Mouse (Mus musculus): ENCODE measurements at regions not wholly inside any gene's neighbourhood (a gene's known extent, or its start where the extent isn't known, plus 50 kb on each side); places are given as distances from the start of the nearest gene placed in this dataset.

- H3K4me1 ChIP-seq (replicated peaks; ENCODE audit: insufficient read depth, low read length): no peaks in the 10 kb centered on the region
- 92% methylated on average over 6 of the region's 6 CpGs for WGBS
- no peak overlapping the region for H3K9ac ChIP-seq (ENCODE audit: low read depth, low read length)
- H3K36me3 ChIP-seq (ENCODE audit: insufficient read depth, low read length): no peaks in the 10 kb centered on the region
- H3K27me3 ChIP-seq (ENCODE audit: insufficient read depth, low read length): no peaks in the 10 kb centered on the region
- H3K4me2 ChIP-seq (ENCODE audit: low read length): no peak overlapping the region
- H3K4me3 ChIP-seq (replicated peaks; ENCODE audit: low read depth, low read length): no peak overlapping the region
- no peak for TF ChIP-seq CTCF (IDR thresholded peaks at IDR 0.05; ENCODE audit: low read depth)
- no peak overlapping the region for H3K27ac ChIP-seq
- H3K9me3 ChIP-seq (replicated peaks; ENCODE audit: low read length): no peaks in the 10 kb centered on the region
- DNase-seq (ENCODE audit: low spot score): no peak
- no peak for ATAC-seq (replicated peaks; ENCODE audit: low FRiP score, low read depth)
These were observed 183.4 kb upstream of the Pgrmc2 start for GRCm38 (mm10) chr3:41266216-41266615.

GRCm38 (mm10) chr3:41265399-41265798 lies 182.6 kb upstream of the Pgrmc2 start:
- no peaks in the 10 kb centered on the region for H3K27me3 ChIP-seq (ENCODE audit: insufficient read depth, low read length)
- no peak overlapping the region for H3K27ac ChIP-seq
- no peak overlapping the region for H3K9ac ChIP-seq (ENCODE audit: low read depth, low read length)
- WGBS: 83% methylated on average over 3 of the region's 3 CpGs
- no peak for TF ChIP-seq CTCF (IDR thresholded peaks at IDR 0.05; ENCODE audit: low read depth)
- no peaks in the 10 kb centered on the region for H3K36me3 ChIP-seq (ENCODE audit: insufficient read depth, low read length)
- no peaks in the 10 kb centered on the region for H3K4me1 ChIP-seq (replicated peaks; ENCODE audit: insufficient read depth, low read length)
- no peak overlapping the region for H3K4me2 ChIP-seq (ENCODE audit: low read length)
- H3K4me3 ChIP-seq (replicated peaks; ENCODE audit: low read depth, low read length): no peak overlapping the region
- no peak for DNase-seq (ENCODE audit: low spot score)
- ATAC-seq (replicated peaks; ENCODE audit: low FRiP score, low read depth): no peak
- H3K9me3 ChIP-seq (replicated peaks; ENCODE audit: low read length): no peaks in the 10 kb centered on the region

GRCm38 (mm10) chr3:41258291-41258690 lies 175.4 kb upstream of the Pgrmc2 start:
- Histone ChIP-seq H3K27ac (no peak overlapping the region), H3K9ac (ENCODE audit: low read depth, low read length) (no peak overlapping the region)

GRCm38 (mm10) chr3:41244960-41245359 lies 162.1 kb upstream of the Pgrmc2 start:
- DNase-seq (ENCODE audit: low spot score): no peak
- Histone ChIP-seq H3K27me3 (ENCODE audit: insufficient read depth, low read length) (no peaks in the 10 kb centered on the region), H3K9me3 (replicated peaks; ENCODE audit: low read length) (no peaks in the 10 kb centered on the region), H3K4me2 (ENCODE audit: low read length) (no peak overlapping the region), H3K4me1 (replicated peaks; ENCODE audit: insufficient read depth, low read length) (no peaks in the 10 kb centered on the region), H3K36me3 (ENCODE audit: insufficient read depth, low read length) (no peaks in the 10 kb centered on the region), H3K4me3 (replicated peaks; ENCODE audit: low read depth, low read length) (no peak overlapping the region), H3K27ac (no peak overlapping the region), H3K9ac (ENCODE audit: low read depth, low read length) (no peak overlapping the region)
- no peak for ATAC-seq (replicated peaks; ENCODE audit: low FRiP score, low read depth)
- no peak for TF ChIP-seq CTCF (IDR thresholded peaks at IDR 0.05; ENCODE audit: low read depth)
- 50% methylated on average over 2 of the region's 2 CpGs for WGBS

More at GRCm38 (mm10) chr3:41258291-41258690, 175.4 kb upstream of the Pgrmc2 start:
- DNase-seq (ENCODE audit: low spot score) (peak; percentile 31), ATAC-seq (replicated peaks; ENCODE audit: low FRiP score, low read depth) (no peak)
- Histone ChIP-seq H3K9me3 (replicated peaks; ENCODE audit: low read length) (no peaks in the 10 kb centered on the region), H3K4me1 (replicated peaks; ENCODE audit: insufficient read depth, low read length) (no peaks in the 10 kb centered on the region), H3K4me2 (ENCODE audit: low read length) (no peak overlapping the region), H3K27me3 (ENCODE audit: insufficient read depth, low read length) (no peaks in the 10 kb centered on the region), H3K36me3 (ENCODE audit: insufficient read depth, low read length) (no peaks in the 10 kb centered on the region), H3K4me3 (replicated peaks; ENCODE audit: low read depth, low read length) (no peak overlapping the region)
- TF ChIP-seq CTCF (IDR thresholded peaks at IDR 0.05; ENCODE audit: low read depth): no peak
- 41% methylated on average over 6 of the region's 6 CpGs for WGBS

GRCm38 (mm10) chr3:41241856-41242552 lies 159.2 kb upstream of the Pgrmc2 start:
- H3K9me3 ChIP-seq (replicated peaks; ENCODE audit: low read length): no peaks in the 10 kb centered on the region
- no peaks in the 10 kb centered on the region for H3K4me1 ChIP-seq (replicated peaks; ENCODE audit: insufficient read depth, low read length)
- ATAC-seq (replicated peaks; ENCODE audit: low FRiP score, low read depth) (no peak), DNase-seq (ENCODE audit: low spot score) (no peak)
- WGBS: 60% methylated on average over 8 of the region's 8 CpGs
- no peak overlapping the region for H3K4me3 ChIP-seq (replicated peaks; ENCODE audit: low read depth, low read length)
- no peak overlapping the region for H3K27ac ChIP-seq
- no peak overlapping the region for H3K4me2 ChIP-seq (ENCODE audit: low read length)
- no peaks in the 10 kb centered on the region for H3K27me3 ChIP-seq (ENCODE audit: insufficient read depth, low read length)
- no peaks in the 10 kb centered on the region for H3K36me3 ChIP-seq (ENCODE audit: insufficient read depth, low read length)
- no peak for TF ChIP-seq CTCF (IDR thresholded peaks at IDR 0.05; ENCODE audit: low read depth)
- H3K9ac ChIP-seq (ENCODE audit: low read depth, low read length): no peak overlapping the region

- no peak overlapping the region for H3K4me3 ChIP-seq (replicated peaks; ENCODE audit: low read depth, low read length)
- no peak overlapping the region for H3K4me2 ChIP-seq (ENCODE audit: low read length)
- no peaks in the 10 kb centered on the region for H3K27me3 ChIP-seq (ENCODE audit: insufficient read depth, low read length)
- H3K4me1 ChIP-seq (replicated peaks; ENCODE audit: insufficient read depth, low read length): no peaks in the 10 kb centered on the region; the same call in 1 of the 2 replicates
- no peak overlapping the region for H3K9ac ChIP-seq (ENCODE audit: low read depth, low read length)
- no peak for TF ChIP-seq CTCF (IDR thresholded peaks at IDR 0.05; ENCODE audit: low read depth)
- DNase-seq (ENCODE audit: low spot score) (no peak), ATAC-seq (replicated peaks; ENCODE audit: low FRiP score, low read depth) (no peak)
- 58% methylated on average over 13 of the region's 13 CpGs for WGBS
- no peak overlapping the region for H3K27ac ChIP-seq
- H3K9me3 ChIP-seq (replicated peaks; ENCODE audit: low read length): no peaks in the 10 kb centered on the region
- H3K36me3 ChIP-seq (ENCODE audit: insufficient read depth, low read length): no peaks in the 10 kb centered on the region
These were observed 157.0 kb upstream of the Pgrmc2 start for GRCm38 (mm10) chr3:41239801-41240200.

- no peak overlapping the region for H3K9ac ChIP-seq (ENCODE audit: low read depth, low read length)
- no peaks in the 10 kb centered on the region; the same call in 1 of the 2 replicates for H3K4me1 ChIP-seq (replicated peaks; ENCODE audit: insufficient read depth, low read length)
- DNase-seq (ENCODE audit: low spot score) (no peak), ATAC-seq (replicated peaks; ENCODE audit: low FRiP score, low read depth) (no peak)
- H3K9me3 ChIP-seq (replicated peaks; ENCODE audit: low read length): no peaks in the 10 kb centered on the region
- H3K36me3 ChIP-seq (ENCODE audit: insufficient read depth, low read length): no peaks in the 10 kb centered on the region
- no peak overlapping the region for H3K4me2 ChIP-seq (ENCODE audit: low read length)
- no peak overlapping the region for H3K27ac ChIP-seq
- 76% methylated on average over 6 of the region's 6 CpGs for WGBS
- no peak for TF ChIP-seq CTCF (IDR thresholded peaks at IDR 0.05; ENCODE audit: low read depth)
- no peaks in the 10 kb centered on the region for H3K27me3 ChIP-seq (ENCODE audit: insufficient read depth, low read length)
- no peak overlapping the region for H3K4me3 ChIP-seq (replicated peaks; ENCODE audit: low read depth, low read length)
These were observed 156.4 kb upstream of the Pgrmc2 start for GRCm38 (mm10) chr3:41239246-41239645.
